Mouse (Mus musculus): Measurements from ENCODE around the gene Plpp4. TPM values are rescaled to one million over a fixed set of nuclear protein-coding genes. Genes with fewer than 3 reads are reported as not detected.

Plpp4 gene
- 0.50 TPM for polyA plus RNA-seq (2014; fragmentation: Illumina TruSeq; extraction: RNeasy Lipid Tissue Mini Kit (QIAGEN cat#74804); ENCODE audit: low read depth, low replicate concordance)

GRCm38 (mm10) chr7:129256621-129257373 is at the start of gene Plpp4:
Plpp4 (plus strand) TSS chr7:129257031.

